Mouse (Mus musculus) hematopoietic stem cell, adult 5-6 weeks (primary cell): ENCODE data around the gene Muc3a. TPM values are rescaled to one million over a fixed set of nuclear protein-coding genes. Genes with fewer than 3 reads are reported as not detected.

Experiments used
- total RNA-seq: library from RNA; stranded (forward); fragments of 172-1452, 232-1000 nt; gene quantifications from 2 replicates; pipeline ENCODE4 v1.2.3, GENCODE M21; 2017

The Muc3a gene
- total RNA-seq, 1 experiment from 2014 or later: not detected

Other genes starting within 250 kb of the Muc3a start
- 0.40 and 9.1 TPM in 2 replicates for gene Cldn15, start 245.8 kb downstream of the Muc3a start, total RNA-seq
- gene Plod3, start 225.4 kb downstream of the Muc3a start, total RNA-seq: 33.3 and 37.8 TPM in 2 replicates
- 14.8 and 38.6 TPM in 2 replicates for gene Znhit1, start 224.4 kb downstream of the Muc3a start, total RNA-seq
- gene Vgf, start 186.0 kb downstream of the Muc3a start, total RNA-seq: 0.10 TPM in 1 of 2 replicates, not detected in the other
- 39.7 and 42.4 TPM in 2 replicates for gene Ap1s1, start 166.3 kb downstream of the Muc3a start, total RNA-seq
- gene Serpine1, start 140.1 kb downstream of the Muc3a start, total RNA-seq: not detected in 2 replicates
- 35.8 and 48.8 TPM in 2 replicates for gene Trim56, start 96.2 kb downstream of the Muc3a start, total RNA-seq
- gene Muc3, start 63.1 kb downstream of the Muc3a start, total RNA-seq: 0.89 TPM in 1 of 2 replicates, not detected in the other
- 1.3 and 1.9 TPM in 2 replicates for gene Ache, start 75.1 kb upstream of the Muc3a start, total RNA-seq
- 0.94 and 3.6 TPM in 2 replicates for gene Ufsp1, start 82.2 kb upstream of the Muc3a start, total RNA-seq
- gene Srrt, start 95.3 kb upstream of the Muc3a start, total RNA-seq: 313 and 317 TPM in 2 replicates
- gene Trip6, start 102.0 kb upstream of the Muc3a start, total RNA-seq: 17.0 and 21.4 TPM in 2 replicates
- gene Slc12a9, start 121.2 kb upstream of the Muc3a start, total RNA-seq: 4.2 and 8.9 TPM in 2 replicates
- gene Ephb4, start 137.7 kb upstream of the Muc3a start, total RNA-seq: 1.3 and 3.7 TPM in 2 replicates